Mouse (Mus musculus) hindbrain, postnatal 0 days (tissue): ENCODE measurements around the gene Catsper3. TPM values are rescaled to one million over a fixed set of nuclear protein-coding genes. Genes with fewer than 3 reads are reported as not detected.
A peak's percentile ranks its signal among the peaks of the same experiment; 100 is the strongest.

Experiments used
- ATAC-seq: fragments of 200-750 bp; cut with Nextera tagmentation; 2 replicates; pipeline ENCODE4 v1.8.0; 2017; ENCODE audit warnings: mild to moderate bottlenecking, moderate TSS enrichment, moderate library complexity
- DNase-seq: peaks from one replicate; pipeline ENCODE4 v3.0.0-alpha.2; 2015; ENCODE audit warnings: low spot score
- H3K27ac ChIP-seq: fragments of 300-500 bp; sonication (generic); 2 replicates; pipeline ENCODE4 v1.5.1; 2014; ENCODE audit warnings: mild to moderate bottlenecking
- H3K27me3 ChIP-seq: fragments of 300-500 bp; sonication (generic); 2 replicates; pipeline ENCODE4 v1.6.1; 2014; ENCODE audit warnings: low read length, mixed read lengths; ENCODE audit not compliant: insufficient read depth
- H3K36me3 ChIP-seq: fragments of 300-500 bp; sonication (generic); 2 replicates; pipeline ENCODE4 v1.6.1; 2014; ENCODE audit warnings: low read length, mixed read lengths; ENCODE audit not compliant: insufficient read depth
- H3K4me1 ChIP-seq: fragments of 300-500 bp; sonication (generic); 2 replicates; pipeline ENCODE4 v1.6.1; 2014; ENCODE audit warnings: antibody characterized with exemption, low read length, mixed read lengths; ENCODE audit not compliant: insufficient read depth
- H3K4me2 ChIP-seq: fragments of 300-500 bp; sonication (generic); 2 replicates; pipeline ENCODE4 v1.6.1; 2014; ENCODE audit warnings: low read depth, mild to moderate bottlenecking, low read length, moderate library complexity, mixed read lengths
- H3K4me3 ChIP-seq: fragments of 300-500 bp; sonication (generic); 2 replicates; pipeline ENCODE4 v1.5.1; 2014; ENCODE audit warnings: low read length
- H3K9ac ChIP-seq: fragments of 300-500 bp; sonication (generic); replicated peaks from 2 replicates; pipeline ENCODE4 v1.6.1; 2014; ENCODE audit warnings: mild to moderate bottlenecking, low read length, moderate library complexity, mixed read lengths
- H3K9me3 ChIP-seq: fragments of 300-500 bp; sonication (generic); 2 replicates; pipeline ENCODE4 v1.6.1; 2016; ENCODE audit warnings: low read length, mixed read lengths
- CTCF ChIP-seq: IDR thresholded peaks from 2 replicates; pipeline ENCODE4 v1.5.1; 2016; ENCODE audit warnings: antibody characterized with exemption, control low read depth, low read depth
- WGBS: fragments of 180-500 bp; shearing (Covaris S2); extraction: QIAGEN DNeasy Blood & Tissue Kit; methylation state at CpG from one replicate; pipeline ENCODE4 v1.1.7; 2014; 5-methylcytosine and 5-hydroxymethylcytosine counted together
- polyA plus RNA-seq: library from polyadenylated mRNA; unstranded; fragments of >200 nt; fragmentation: Nextera tagmentation; extraction: Ambion mirVana; gene quantifications from 2 replicates; pipeline ENCODE4 v1.2.1, GENCODE M21; 2015
- total RNA-seq: library from RNA; depleted of rRNA; stranded (reverse); fragments of >200 nt; gene quantifications from 2 replicates; pipeline ENCODE4 v1.2.3, GENCODE M21; 2014

The Catsper3 gene
- total and polyA plus RNA-seq, 2 experiments from 2014 or later = 0.43 TPM; not detected in 1

- WGBS = 2% methylated on average over 48 of the region's 48 CpGs
- H3K36me3 ChIP-seq = no peaks in the 10 kb centered on the region
- H3K4me3 ChIP-seq = peak overlapping the region; percentile 8; the same call in 1 of the 2 replicates
- H3K27ac ChIP-seq = no peak overlapping the region
- no peaks in the 10 kb centered on the region for H3K9me3 ChIP-seq
- DNase-seq (no peak), ATAC-seq (no peak)
- H3K4me2 ChIP-seq = no peak overlapping the region
- peaks cover 69% of the 10 kb centered on the region for H3K27me3 ChIP-seq
- H3K9ac ChIP-seq = no peak overlapping the region
- TF ChIP-seq CTCF = no peak
- H3K4me1 ChIP-seq = no peaks in the 10 kb centered on the region
These were observed 45.9 kb downstream of the Catsper3 start for GRCm38 (mm10) chr13:55830081-55830832.

- no peak overlapping the region for H3K9ac ChIP-seq
- H3K27ac ChIP-seq = no peak overlapping the region
- 2% methylated on average over 57 of the region's 82 CpGs for WGBS
- H3K4me2 ChIP-seq = peak overlapping the region; percentile 21; the same call in 1 of the 2 replicates
- H3K4me3 ChIP-seq = peak overlapping the region; percentile 8; the same call in 1 of the 2 replicates
- DNase-seq (no peak), ATAC-seq (no peak)
- H3K27me3 ChIP-seq = peaks cover 72% of the 10 kb centered on the region
- TF ChIP-seq CTCF = no peak
- H3K36me3 ChIP-seq = no peaks in the 10 kb centered on the region
- H3K4me1 ChIP-seq = no peaks in the 10 kb centered on the region
- no peaks in the 10 kb centered on the region for H3K9me3 ChIP-seq
These were observed 46.7 kb downstream of the Catsper3 start for GRCm38 (mm10) chr13:55830833-55831721.

DNA sequence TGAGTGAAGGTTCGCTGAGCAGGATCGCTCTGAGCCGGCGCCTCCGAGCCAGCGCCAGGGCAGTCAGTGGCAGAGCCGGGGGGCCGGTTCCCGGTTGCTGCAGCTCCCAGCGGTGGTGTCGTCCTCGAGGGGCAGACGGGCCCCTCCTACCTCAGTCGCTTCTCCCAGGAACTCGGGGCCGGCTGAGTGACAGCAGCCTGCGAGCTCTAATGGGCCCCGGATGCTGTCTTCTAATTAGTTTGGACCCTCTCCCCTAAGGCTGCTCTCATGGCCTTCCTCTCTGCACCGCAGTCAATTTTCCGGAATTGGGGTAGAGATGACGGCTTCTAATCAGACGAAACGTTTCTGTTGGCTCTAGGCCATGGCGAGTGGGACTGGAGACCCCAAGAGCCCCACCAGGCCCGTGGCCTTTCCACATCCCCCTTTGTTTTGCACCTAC lies 47.4 kb downstream of the Catsper3 start:
- H3K9me3 ChIP-seq = no peaks in the 10 kb centered on the region
- H3K36me3 ChIP-seq = no peaks in the 10 kb centered on the region
- no peak overlapping the region for H3K4me3 ChIP-seq
- peaks cover 77% of the 10 kb centered on the region for H3K27me3 ChIP-seq
- no peak overlapping the region for H3K4me2 ChIP-seq
- no peak for TF ChIP-seq CTCF
- no peaks in the 10 kb centered on the region for H3K4me1 ChIP-seq
- WGBS = 3% methylated on average over 25 of the region's 25 CpGs
- H3K27ac ChIP-seq = no peak overlapping the region
- no peak for ATAC-seq
- no peak overlapping the region for H3K9ac ChIP-seq
- DNase-seq = no peak

DNA sequence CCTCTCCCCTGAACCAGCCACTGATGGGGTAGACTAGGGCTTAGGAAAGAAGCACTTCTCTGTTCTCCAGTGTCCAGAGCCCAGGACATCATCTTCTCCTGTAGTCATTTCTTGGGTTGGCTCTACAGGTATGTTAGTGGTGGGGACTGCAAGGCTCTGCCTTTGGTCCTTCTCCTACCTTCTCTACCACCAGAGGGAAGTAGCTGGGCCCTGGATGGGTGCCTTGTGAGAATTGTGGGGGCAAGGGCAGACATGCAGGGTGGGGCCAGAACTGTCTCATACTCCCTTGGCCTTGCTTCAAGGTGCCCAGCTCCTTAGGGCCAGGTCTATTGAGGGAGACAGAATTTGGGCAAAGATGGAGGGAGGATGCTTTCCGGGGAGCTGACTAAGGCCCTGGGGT lies 48.2 kb downstream of the Catsper3 start:
- TF ChIP-seq CTCF = no peak
- DNase-seq = no peak
- ATAC-seq = no peak
- Histone ChIP-seq H3K9ac (no peak overlapping the region), H3K27me3 (peaks cover 81% of the 10 kb centered on the region), H3K9me3 (no peaks in the 10 kb centered on the region), H3K36me3 (no peaks in the 10 kb centered on the region), H3K4me3 (no peak overlapping the region), H3K4me2 (no peak overlapping the region), H3K4me1 (no peaks in the 10 kb centered on the region), H3K27ac (no peak overlapping the region)
- WGBS = 7% methylated on average over 1 of the region's 1 CpGs

DNA sequence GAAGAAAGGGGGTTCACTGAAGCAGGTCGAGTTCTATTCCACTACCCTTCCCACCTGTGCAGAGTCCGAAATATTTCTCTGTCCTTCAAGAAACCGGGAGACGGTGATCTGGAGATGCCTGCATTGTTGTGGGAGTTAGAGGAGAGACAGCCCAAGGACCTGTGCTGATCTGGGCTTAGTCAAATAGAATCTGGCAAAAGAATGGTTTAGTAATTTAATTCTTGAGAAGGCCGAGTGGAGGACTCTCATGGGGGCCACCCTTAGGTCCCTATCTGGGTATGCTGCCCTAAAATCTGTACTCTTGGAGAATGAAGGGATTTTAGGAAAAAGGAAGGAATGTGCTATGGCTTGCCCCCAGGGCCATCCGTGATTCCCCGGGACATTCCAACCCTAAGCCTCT lies 49.6 kb downstream of the Catsper3 start:
- 3% methylated on average over 7 of the region's 7 CpGs for WGBS
- no peaks in the 10 kb centered on the region for H3K4me1 ChIP-seq
- no peaks in the 10 kb centered on the region for H3K9me3 ChIP-seq
- H3K36me3 ChIP-seq = no peaks in the 10 kb centered on the region
- no peak overlapping the region for H3K27ac ChIP-seq
- DNase-seq = no peak
- peaks cover 92% of the 10 kb centered on the region for H3K27me3 ChIP-seq
- no peak overlapping the region for H3K9ac ChIP-seq
- ATAC-seq = no peak
- no peak for TF ChIP-seq CTCF
- no peak overlapping the region for H3K4me2 ChIP-seq
- H3K4me3 ChIP-seq = no peak overlapping the region

DNA sequence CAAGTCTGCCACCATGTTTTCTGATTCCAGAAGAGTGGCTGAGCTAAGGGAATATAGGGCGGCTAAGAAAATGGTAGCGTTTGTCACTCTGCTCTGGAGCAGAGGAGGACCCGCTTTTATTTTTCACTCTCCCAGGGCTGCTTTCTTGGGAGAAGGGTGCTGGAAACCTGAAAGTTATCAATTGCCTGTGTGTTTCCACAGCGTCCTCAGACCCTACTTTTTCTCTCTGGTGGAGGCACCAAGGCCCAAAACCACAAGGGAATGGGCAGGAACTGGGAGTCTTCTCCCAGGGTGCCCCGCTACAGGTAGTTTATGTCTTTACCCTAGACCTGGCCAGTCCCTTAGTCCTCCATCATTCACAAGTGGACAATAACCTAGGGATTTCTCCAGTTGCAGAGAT lies 50.3 kb downstream of the Catsper3 start:
- DNase-seq = no peak

More for the DNA sequence above, 50.3 kb downstream of the Catsper3 start:
- Histone ChIP-seq H3K4me3 (no peak overlapping the region), H3K9ac (no peak overlapping the region), H3K36me3 (no peaks in the 10 kb centered on the region), H3K4me2 (no peak overlapping the region), H3K27me3 (peaks cover 94% of the 10 kb centered on the region), H3K9me3 (no peaks in the 10 kb centered on the region), H3K27ac (no peak overlapping the region), H3K4me1 (no peaks in the 10 kb centered on the region)
- ATAC-seq = no peak
- no peak for TF ChIP-seq CTCF
- WGBS = 3% methylated on average over 5 of the region's 5 CpGs
